Mouse (Mus musculus) layer of hippocampus, adult 18-20 months (tissue): ENCODE data around the gene Dph7. TPM values are rescaled to one million over a fixed set of nuclear protein-coding genes. Genes with fewer than 3 reads are reported as not detected.
"Not testable (repeated sequence)": the region's sequence is repeated elsewhere in the genome, so short reads cannot be mapped to it uniquely, and the experiment has no call there.

Source experiments
- DNase-seq, 2 experiments: peaks; one replicate each; pipeline ENCODE4 v3.0.0; 2022; ENCODE audit warnings: low spot score in 2 of 2
- long read RNA-seq: library from polyadenylated mRNA; stranded (forward); transcript quantifications from one replicate; pipeline ENCODE4 v2.0.0, GENCODE M21; 2021
- total RNA-seq, 2 experiments: library from RNA; stranded (reverse); gene quantifications; 2 replicates each; pipeline ENCODE4 v1.2.3; 2021

Gene Dph7
- total RNA-seq: 10 to 100 TPM; 34.1 to 34.2 TPM
- long read RNA-seq, partial matches to known transcripts: 0 of 31 reads
- long read RNA-seq, other reads (novel, unspliced or antisense): 28 of 31 reads

DNA sequence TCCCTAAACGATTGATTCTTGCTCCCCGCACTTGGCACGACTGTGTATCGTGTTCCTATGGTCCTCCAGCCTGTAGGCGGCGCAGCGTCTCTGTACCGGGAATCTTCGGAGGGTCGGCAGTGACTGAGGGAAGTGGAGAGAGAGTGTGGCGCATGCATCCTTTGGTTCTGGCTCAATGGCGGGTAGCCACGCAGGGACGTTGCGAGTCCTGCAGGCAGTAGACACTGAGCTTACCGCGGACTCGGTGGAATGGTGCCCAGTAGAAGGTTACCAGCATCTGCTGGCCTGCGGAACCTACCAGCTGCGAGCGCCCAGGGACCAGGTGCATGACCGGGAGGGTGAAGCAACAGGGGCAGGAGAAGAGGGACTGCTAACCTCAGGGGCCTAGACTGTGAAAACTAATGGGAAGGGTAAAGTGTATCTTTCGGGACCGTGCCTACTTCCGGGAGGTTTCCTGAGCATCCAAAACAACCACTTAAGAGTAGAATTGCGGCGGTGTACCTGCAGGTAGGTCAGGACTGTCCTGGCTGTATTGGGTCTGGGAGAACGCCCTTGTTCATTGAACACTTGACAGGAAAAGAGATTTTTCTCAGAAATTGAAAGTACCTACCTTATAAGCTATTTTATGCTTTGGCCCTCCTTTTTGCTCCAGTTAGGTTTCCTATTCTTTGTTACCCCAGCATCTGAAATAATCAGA is at the start of gene Dph7:
Dph7 (plus strand) TSS at position 97 of the 697 bp plus-strand sequence.
- peak; percentile 86 to 91 for DNase-seq

- DNase-seq: no peak
These were observed 49.6 kb upstream of the Dph7 start for GRCm38 (mm10) chr2:24912589-24912988.

DNA sequence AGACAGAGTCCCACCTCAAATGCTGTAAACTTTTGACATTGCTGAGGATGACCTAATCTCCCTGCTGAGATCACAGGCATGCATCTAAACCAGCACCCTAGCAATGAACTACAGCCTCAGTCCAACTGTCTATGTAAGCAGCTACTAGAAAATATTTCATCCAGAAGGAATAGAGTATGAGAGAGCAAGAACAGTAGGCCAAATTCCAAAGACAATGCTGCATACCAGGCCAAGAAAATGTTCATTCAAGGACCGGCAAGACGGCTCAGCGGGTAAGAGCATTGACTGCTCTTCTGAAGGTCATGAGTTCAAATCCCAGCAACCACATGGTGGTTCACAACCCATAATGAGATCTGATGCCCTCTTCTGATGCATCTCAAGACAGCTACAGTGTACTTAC is 47.4 kb upstream of the Dph7 start:
- DNase-seq: no peak

GRCm38 (mm10) chr2:24918930-24919838 is 43.0 kb upstream of the Dph7 start, which contains the start of gene Ehmt1:
Ehmt1 (minus strand) TSS chr2:24919614.
- peak; percentile 91 to 96 for DNase-seq

- no peak for DNase-seq
These were observed 42.4 kb upstream of the Dph7 start for GRCm38 (mm10) chr2:24919839-24920175.

- no peak for DNase-seq
These were observed 38.6 kb upstream of the Dph7 start for GRCm38 (mm10) chr2:24923561-24923960.

GRCm38 (mm10) chr2:24925284-24925683 is 36.9 kb upstream of the Dph7 start:
- DNase-seq: no peak

GRCm38 (mm10) chr2:24926345-24926964 is 35.7 kb upstream of the Dph7 start:
- no peak for DNase-seq

DNA sequence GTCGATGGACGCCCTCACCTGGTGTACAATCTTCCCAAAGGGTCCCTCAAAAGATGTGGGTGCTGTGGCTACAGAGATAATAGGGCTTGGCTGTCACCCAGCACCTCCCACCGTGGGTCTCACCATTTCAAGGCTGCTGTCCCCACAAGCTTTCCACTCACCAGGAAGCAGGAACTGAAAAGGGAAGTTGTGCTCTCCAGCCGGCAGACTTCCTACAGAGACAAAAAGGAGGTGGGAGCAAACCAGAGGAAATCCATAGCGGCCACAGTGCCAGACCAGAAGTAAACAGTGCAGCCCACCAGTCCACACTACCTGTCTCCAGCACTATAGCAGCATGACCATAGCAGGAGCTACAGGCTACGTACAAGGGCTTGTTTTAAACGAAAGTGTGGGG is 35.2 kb upstream of the Dph7 start:
- no peak for DNase-seq

GRCm38 (mm10) chr2:24927810-24928479 is 34.3 kb upstream of the Dph7 start:
- DNase-seq: no peak

GRCm38 (mm10) chr2:24929119-24929518 is 33.1 kb upstream of the Dph7 start:
- DNase-seq: no peak

GRCm38 (mm10) chr2:24929593-24929992 is 32.6 kb upstream of the Dph7 start:
- DNase-seq: no peak

DNA sequence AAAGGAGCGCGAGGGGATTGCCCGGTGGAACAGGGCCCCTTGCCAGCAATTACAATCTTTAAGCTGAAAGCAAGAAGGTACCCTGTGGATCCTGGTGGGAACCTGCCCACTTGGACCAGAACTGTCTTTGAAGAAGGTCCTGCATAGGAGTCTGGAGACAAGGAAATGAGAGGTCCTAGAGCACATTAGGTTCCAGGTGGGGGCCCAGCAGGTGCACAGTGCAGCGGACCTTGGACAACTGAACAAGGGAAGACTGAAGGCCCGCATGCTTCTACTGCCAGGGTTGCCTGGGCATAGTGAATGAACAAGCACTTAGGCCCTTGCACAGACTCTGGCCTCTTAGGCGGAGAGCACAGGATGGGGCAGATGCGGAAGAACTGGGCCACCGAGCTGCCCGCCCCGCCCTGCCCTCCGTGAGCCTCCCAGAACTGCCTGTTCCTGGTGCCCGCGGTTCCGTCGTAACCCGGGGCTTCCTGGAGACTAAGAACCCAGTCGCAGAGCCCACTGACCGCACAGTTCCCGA is 27.7 kb upstream of the Dph7 start:
- no peak for DNase-seq

DNA sequence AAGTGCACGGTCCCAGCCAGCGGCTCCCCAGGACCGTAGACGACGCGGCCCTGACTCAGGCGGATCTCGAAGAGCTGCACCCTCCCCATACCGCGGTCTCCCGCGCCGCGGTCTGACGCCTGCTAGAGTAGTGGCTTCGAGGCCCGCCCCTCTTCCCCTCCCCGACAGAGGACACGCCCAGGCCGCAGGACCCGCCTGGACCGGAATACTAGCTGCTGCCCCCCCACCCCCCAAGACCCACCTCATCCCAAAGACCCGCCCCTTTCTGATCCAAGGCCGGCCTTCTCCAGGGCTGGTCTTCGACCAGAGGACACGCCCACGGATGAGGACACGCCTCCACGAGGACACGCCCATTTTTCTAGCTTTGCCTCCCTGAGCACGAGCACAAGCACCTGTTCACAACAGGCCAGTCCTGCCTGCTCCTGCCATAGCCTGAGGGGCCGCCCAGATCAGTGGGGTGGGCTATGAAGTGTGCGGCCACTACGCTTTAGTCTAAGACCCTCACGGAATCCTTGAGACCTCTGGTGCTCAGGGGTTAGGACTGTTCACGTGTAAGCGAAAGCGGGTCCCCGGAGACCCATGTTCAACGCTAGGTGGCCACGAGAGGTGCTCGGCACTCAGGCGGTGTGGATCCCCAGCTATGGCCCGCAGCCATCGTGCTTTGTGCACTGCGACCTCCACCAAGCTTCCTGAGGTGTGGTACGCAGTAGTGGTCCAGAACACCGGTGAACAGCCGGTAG is 27.0 kb upstream of the Dph7 start, which contains the start of gene Arrdc1:
Arrdc1 (minus strand) TSS at position 196 of the 740 bp plus-strand sequence.
- DNase-seq: peak; percentile 81 to 83

- no peak for DNase-seq
These were observed 20.1 kb upstream of the Dph7 start for GRCm38 (mm10) chr2:24942092-24942491.

DNA sequence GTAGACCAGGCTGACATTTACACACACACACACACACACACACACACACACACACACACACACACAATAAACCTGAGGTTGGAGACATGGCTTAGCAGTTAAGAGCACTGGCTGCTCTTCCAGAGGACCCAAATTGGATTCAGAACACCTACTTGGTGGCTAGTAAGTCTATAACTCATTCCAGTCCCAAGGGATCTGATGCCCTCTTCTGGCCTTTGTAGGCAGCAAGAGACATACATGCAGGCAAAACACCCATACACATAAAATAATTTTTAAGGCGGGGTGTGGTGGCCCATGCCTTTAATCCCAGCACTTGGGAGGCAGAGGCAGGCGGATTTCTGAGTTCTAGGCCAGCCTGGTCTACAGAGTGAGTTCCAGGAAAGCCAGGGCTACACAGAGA is 17.9 kb upstream of the Dph7 start:
- not testable (repeated sequence) for DNase-seq

DNA sequence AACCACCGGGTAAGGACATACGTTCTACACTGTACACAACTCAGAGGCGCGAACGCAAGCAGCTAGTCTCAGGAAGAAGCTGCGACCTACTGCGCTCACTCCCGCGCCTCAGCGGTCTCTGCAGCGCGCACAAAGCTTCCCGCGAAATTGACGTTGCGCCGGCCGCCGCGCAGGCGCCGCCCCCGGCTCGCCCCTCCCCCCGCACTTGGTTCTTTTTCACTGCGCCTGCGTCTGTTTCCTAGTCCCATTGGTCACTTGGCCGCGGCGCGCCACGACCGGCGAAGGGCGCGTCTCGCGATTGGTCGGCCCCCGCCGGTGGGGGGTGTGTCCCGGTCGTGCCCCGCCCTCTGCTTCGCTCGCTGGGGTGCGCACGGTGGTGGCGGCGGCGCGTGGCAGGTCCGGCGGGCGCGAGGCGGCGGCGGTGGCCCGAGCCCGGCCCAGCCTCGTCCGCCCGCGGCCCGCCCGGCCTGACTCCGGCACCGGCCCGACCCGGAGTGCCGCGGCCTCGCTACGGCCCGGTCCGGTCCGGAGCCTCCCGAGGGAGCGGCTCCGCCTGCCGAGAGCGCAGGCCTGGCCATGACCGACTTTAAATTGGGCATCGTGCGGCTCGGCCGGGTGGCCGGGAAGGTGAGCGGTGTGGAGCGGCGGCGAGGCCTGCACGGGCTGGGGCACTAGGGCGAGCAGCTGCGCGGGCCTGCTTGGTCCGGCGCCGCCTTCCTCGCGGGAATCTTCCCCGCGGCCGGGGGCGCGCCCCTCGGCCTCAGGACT is 12.6 kb upstream of the Dph7 start, which contains the start of gene Zmynd19:
Zmynd19 (plus strand) TSS at position 372 of the 768 bp plus-strand sequence.
- DNase-seq: peak; percentile 97 to 98

DNA sequence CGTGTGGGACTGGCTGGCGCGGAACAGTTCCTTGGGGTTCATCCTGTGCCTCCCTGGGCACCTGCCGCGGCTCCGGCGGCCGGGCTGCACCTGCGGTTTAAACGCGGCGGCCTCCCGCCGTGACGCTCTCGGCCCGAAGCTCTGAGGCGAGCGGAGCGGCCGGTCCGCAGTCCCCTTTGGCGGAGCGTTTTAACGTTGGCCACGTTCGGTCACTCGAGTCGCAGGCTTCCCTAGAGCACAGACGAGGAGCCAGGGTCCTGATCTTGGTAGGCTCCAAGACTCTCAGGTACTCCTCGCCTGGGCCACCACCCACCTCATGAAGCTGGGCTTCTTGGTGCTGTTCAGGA is 12.0 kb upstream of the Dph7 start:
- no peak for DNase-seq

- DNase-seq: no peak
These were observed 9.6 kb upstream of the Dph7 start for GRCm38 (mm10) chr2:24952537-24953055.
